Mouse (Mus musculus): ENCODE measurements around the gene Fam216a. TPM values are rescaled to one million over a fixed set of nuclear protein-coding genes. Genes with fewer than 3 reads are reported as not detected.
A peak's percentile ranks its signal among the peaks of the same experiment; 100 is the strongest.

Fam216a gene
- polyA plus RNA-seq, 1 experiment from 2014 or later, result 119 TPM

- 76% methylated on average over 1 of the region's 1 CpGs for WGBS
- no peak for DNase-seq (ENCODE audit: low spot score)
These were observed 29.3 kb downstream of the Fam216a start for GRCm38 (mm10) chr5:122342874-122343273.

GRCm38 (mm10) chr5:122336554-122337294 lies 35.4 kb downstream of the Fam216a start:
- Histone ChIP-seq H3K9me3 (ENCODE audit: control insufficient read depth, low read length) (no peaks in the 10 kb centered on the region), H3K27ac (ENCODE audit: low read depth, low read length) (no peak overlapping the region), H3K4me2 (replicated peaks; ENCODE audit: low read depth, low read length) (no peak overlapping the region), H3K27me3 (ENCODE audit: control insufficient read depth, insufficient read depth, low read length) (no peaks in the 10 kb centered on the region), H3K4me3 (ENCODE audit: low read depth, low read length) (no peak overlapping the region), H3K4me1 (replicated peaks; ENCODE audit: control insufficient read depth, insufficient read depth, low read length) (no peaks in the 10 kb centered on the region), H3K36me3 (ENCODE audit: control insufficient read depth, insufficient read depth, low read length) (no peaks in the 10 kb centered on the region), H3K9ac (ENCODE audit: low read depth, low read length) (no peak overlapping the region)
- 89% methylated on average over 7 of the region's 7 CpGs for WGBS
- ATAC-seq (ENCODE audit: low FRiP score) (no peak), DNase-seq (ENCODE audit: low spot score) (no peak)

More at GRCm38 (mm10) chr5:122342874-122343273, 29.3 kb downstream of the Fam216a start:
- ATAC-seq (ENCODE audit: low FRiP score), result no peak
- H3K36me3 ChIP-seq (ENCODE audit: control insufficient read depth, insufficient read depth, low read length), result no peaks in the 10 kb centered on the region
- H3K27ac ChIP-seq (ENCODE audit: low read depth, low read length), result no peak overlapping the region
- no peak overlapping the region for H3K9ac ChIP-seq (ENCODE audit: low read depth, low read length)
- no peak overlapping the region for H3K4me2 ChIP-seq (replicated peaks; ENCODE audit: low read depth, low read length)
- no peaks in the 10 kb centered on the region for H3K4me1 ChIP-seq (replicated peaks; ENCODE audit: control insufficient read depth, insufficient read depth, low read length)
- no peaks in the 10 kb centered on the region for H3K9me3 ChIP-seq (ENCODE audit: control insufficient read depth, low read length)
- H3K27me3 ChIP-seq (ENCODE audit: control insufficient read depth, insufficient read depth, low read length), result no peaks in the 10 kb centered on the region
- H3K4me3 ChIP-seq (ENCODE audit: low read depth, low read length), result no peak overlapping the region

GRCm38 (mm10) chr5:122334682-122335081 lies 37.5 kb downstream of the Fam216a start:
- no peak for ATAC-seq (ENCODE audit: low FRiP score)
- Histone ChIP-seq H3K4me3 (ENCODE audit: low read depth, low read length) (no peak overlapping the region), H3K4me1 (replicated peaks; ENCODE audit: control insufficient read depth, insufficient read depth, low read length) (no peaks in the 10 kb centered on the region), H3K9ac (ENCODE audit: low read depth, low read length) (no peak overlapping the region), H3K36me3 (ENCODE audit: control insufficient read depth, insufficient read depth, low read length) (no peaks in the 10 kb centered on the region), H3K27me3 (ENCODE audit: control insufficient read depth, insufficient read depth, low read length) (no peaks in the 10 kb centered on the region), H3K4me2 (replicated peaks; ENCODE audit: low read depth, low read length) (no peak overlapping the region), H3K9me3 (ENCODE audit: control insufficient read depth, low read length) (no peaks in the 10 kb centered on the region), H3K27ac (ENCODE audit: low read depth, low read length) (no peak overlapping the region)
- WGBS, result 72% methylated on average over 3 of the region's 3 CpGs
- DNase-seq (ENCODE audit: low spot score), result no peak

- ATAC-seq (ENCODE audit: low FRiP score), result no peak
- Histone ChIP-seq H3K27ac (ENCODE audit: low read depth, low read length) (no peak overlapping the region), H3K9me3 (ENCODE audit: control insufficient read depth, low read length) (no peaks in the 10 kb centered on the region), H3K27me3 (ENCODE audit: control insufficient read depth, insufficient read depth, low read length) (no peaks in the 10 kb centered on the region), H3K9ac (ENCODE audit: low read depth, low read length) (no peak overlapping the region), H3K36me3 (ENCODE audit: control insufficient read depth, insufficient read depth, low read length) (no peaks in the 10 kb centered on the region), H3K4me3 (ENCODE audit: low read depth, low read length) (no peak overlapping the region), H3K4me1 (replicated peaks; ENCODE audit: control insufficient read depth, insufficient read depth, low read length) (no peaks in the 10 kb centered on the region), H3K4me2 (replicated peaks; ENCODE audit: low read depth, low read length) (no peak overlapping the region)
- WGBS, result 87% methylated on average over 4 of the region's 4 CpGs
- no peak for DNase-seq (ENCODE audit: low spot score)
These were observed 41.9 kb downstream of the Fam216a start for GRCm38 (mm10) chr5:122330269-122330668.

- no peaks in the 10 kb centered on the region for H3K9me3 ChIP-seq (ENCODE audit: control insufficient read depth, low read length)
- WGBS, result 97% methylated on average over 3 of the region's 3 CpGs
- ATAC-seq (ENCODE audit: low FRiP score), result no peak
These were observed 44.9 kb downstream of the Fam216a start for GRCm38 (mm10) chr5:122327283-122327682.

GRCm38 (mm10) chr5:122325477-122325876 lies 46.7 kb downstream of the Fam216a start:
- Histone ChIP-seq H3K27ac (ENCODE audit: low read depth, low read length) (no peak overlapping the region), H3K4me1 (replicated peaks; ENCODE audit: control insufficient read depth, insufficient read depth, low read length) (no peaks in the 10 kb centered on the region), H3K27me3 (ENCODE audit: control insufficient read depth, insufficient read depth, low read length) (no peaks in the 10 kb centered on the region), H3K36me3 (ENCODE audit: control insufficient read depth, insufficient read depth, low read length) (no peaks in the 10 kb centered on the region), H3K9ac (ENCODE audit: low read depth, low read length) (no peak overlapping the region), H3K4me2 (replicated peaks; ENCODE audit: low read depth, low read length) (no peak overlapping the region), H3K4me3 (ENCODE audit: low read depth, low read length) (no peak overlapping the region), H3K9me3 (ENCODE audit: control insufficient read depth, low read length) (no peaks in the 10 kb centered on the region)
- no peak for DNase-seq (ENCODE audit: low spot score)
- ATAC-seq (ENCODE audit: low FRiP score), result no peak
- 80% methylated on average over 8 of the region's 8 CpGs for WGBS

More at GRCm38 (mm10) chr5:122327283-122327682, 44.9 kb downstream of the Fam216a start:
- H3K27me3 ChIP-seq (ENCODE audit: control insufficient read depth, insufficient read depth, low read length), result no peaks in the 10 kb centered on the region
- DNase-seq (ENCODE audit: low spot score), result no peak
- H3K4me2 ChIP-seq (replicated peaks; ENCODE audit: low read depth, low read length), result no peak overlapping the region
- no peaks in the 10 kb centered on the region for H3K36me3 ChIP-seq (ENCODE audit: control insufficient read depth, insufficient read depth, low read length)
- H3K9ac ChIP-seq (ENCODE audit: low read depth, low read length), result no peak overlapping the region
- H3K27ac ChIP-seq (ENCODE audit: low read depth, low read length), result no peak overlapping the region
- H3K4me1 ChIP-seq (replicated peaks; ENCODE audit: control insufficient read depth, insufficient read depth, low read length), result no peaks in the 10 kb centered on the region
- no peak overlapping the region for H3K4me3 ChIP-seq (ENCODE audit: low read depth, low read length)

GRCm38 (mm10) chr5:122324608-122325431 lies 47.3 kb downstream of the Fam216a start:
- no peak for DNase-seq (ENCODE audit: low spot score)
- no peak for ATAC-seq (ENCODE audit: low FRiP score)
- no peak overlapping the region for H3K9ac ChIP-seq (ENCODE audit: low read depth, low read length)

GRCm38 (mm10) chr5:122323523-122323922 lies 48.6 kb downstream of the Fam216a start:
- Histone ChIP-seq H3K9ac (ENCODE audit: low read depth, low read length) (no peak overlapping the region), H3K9me3 (ENCODE audit: control insufficient read depth, low read length) (no peaks in the 10 kb centered on the region), H3K4me1 (replicated peaks; ENCODE audit: control insufficient read depth, insufficient read depth, low read length) (no peaks in the 10 kb centered on the region), H3K27me3 (ENCODE audit: control insufficient read depth, insufficient read depth, low read length) (no peaks in the 10 kb centered on the region), H3K4me3 (ENCODE audit: low read depth, low read length) (no peak overlapping the region), H3K4me2 (replicated peaks; ENCODE audit: low read depth, low read length) (no peak overlapping the region), H3K36me3 (ENCODE audit: control insufficient read depth, insufficient read depth, low read length) (no peaks in the 10 kb centered on the region), H3K27ac (ENCODE audit: low read depth, low read length) (no peak overlapping the region)
- WGBS, result 70% methylated on average over 8 of the region's 8 CpGs
- DNase-seq (ENCODE audit: low spot score) (peak; percentile 24), ATAC-seq (ENCODE audit: low FRiP score) (no peak)

More at GRCm38 (mm10) chr5:122324608-122325431, 47.3 kb downstream of the Fam216a start:
- 91% methylated on average over 23 of the region's 23 CpGs for WGBS
- Histone ChIP-seq H3K4me2 (replicated peaks; ENCODE audit: low read depth, low read length) (no peak overlapping the region), H3K27me3 (ENCODE audit: control insufficient read depth, insufficient read depth, low read length) (no peaks in the 10 kb centered on the region), H3K27ac (ENCODE audit: low read depth, low read length) (no peak overlapping the region), H3K9me3 (ENCODE audit: control insufficient read depth, low read length) (no peaks in the 10 kb centered on the region), H3K4me3 (ENCODE audit: low read depth, low read length) (no peak overlapping the region), H3K4me1 (replicated peaks; ENCODE audit: control insufficient read depth, insufficient read depth, low read length) (no peaks in the 10 kb centered on the region), H3K36me3 (ENCODE audit: control insufficient read depth, insufficient read depth, low read length) (no peaks in the 10 kb centered on the region)
